In the genomic region with DNA sequence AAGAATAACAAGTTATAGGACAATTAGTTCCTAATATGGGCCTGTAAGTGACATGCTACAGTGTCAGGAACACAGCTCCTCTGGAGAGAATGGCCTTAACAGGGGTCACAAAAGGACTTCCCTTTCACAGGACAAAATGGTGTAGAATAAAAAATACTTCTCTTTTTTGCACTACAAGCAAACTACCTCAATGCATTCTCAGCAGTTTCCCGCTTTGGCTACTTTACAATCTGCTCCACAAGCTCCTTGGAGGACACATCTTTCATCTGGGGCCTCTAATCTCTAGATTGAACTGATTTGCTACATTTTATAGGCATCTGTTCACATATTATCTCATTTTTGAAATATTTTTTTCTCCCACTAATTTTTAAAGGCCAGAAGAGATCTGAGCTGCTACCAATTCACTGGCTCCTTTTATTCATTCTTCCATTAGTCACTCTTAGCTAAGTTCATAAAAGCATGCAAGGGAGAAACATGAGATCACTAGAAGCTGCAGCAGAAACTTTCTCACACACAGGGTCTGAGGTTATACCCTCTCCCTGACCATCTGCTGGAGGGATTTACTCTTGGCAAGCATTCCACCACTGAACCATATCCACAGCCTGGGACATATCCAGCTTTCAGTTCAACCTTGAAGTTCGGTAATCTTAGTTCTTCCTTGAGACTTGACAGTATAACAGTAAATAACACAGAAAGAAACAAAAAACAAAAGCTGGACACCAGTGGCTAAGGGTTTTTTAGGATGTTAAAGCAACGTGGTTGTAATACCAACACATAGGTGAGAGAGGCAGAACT, we compare ENCODE assay signal across 8 mouse cellular contexts. TPM values are rescaled to one million over a fixed set of nuclear protein-coding genes. Genes with fewer than 3 reads are reported as not detected.
A peak's percentile ranks its signal among the peaks of the same experiment; 100 is the strongest.
DNase-seq lines count a peak whose midpoint lies in the region; ATAC-seq and TF ChIP-seq lines count a peak whose summit lies in the region.

No protein-coding gene starts in this region.

- no peak overlapping the region for H3K27ac ChIP-seq in forebrain, embryonic 14.5 days (ENCODE audit: low read depth, low read length)
- H3K27ac ChIP-seq in liver, embryonic 14.5 days, result no peak overlapping the region

- TF ChIP-seq EP300 in liver, embryonic 14.5 days (IDR thresholded peaks at IDR 0.05; ENCODE audit: low read depth), result no peak

- H3K4me3 ChIP-seq in forebrain, embryonic 14.5 days (ENCODE audit: low read depth, low read length), result peak overlapping the region; percentile 71; the same call in 1 of the 2 replicates
- peak overlapping the region; percentile 84 to 92 for H3K4me3 ChIP-seq in liver, embryonic 14.5 days (ENCODE audit: insufficient read depth in 1 of 2, low read depth in 2 of 2, low read length in 2 of 2)

- H3K27me3 ChIP-seq in forebrain, embryonic 14.5 days (replicated peaks; ENCODE audit: control insufficient read depth, insufficient read depth, low read length), result no peaks in the 10 kb centered on the region
- H3K27me3 ChIP-seq in liver, embryonic 14.5 days (ENCODE audit: control insufficient read depth, insufficient read depth, low read length), result no peaks in the 10 kb centered on the region

- H3K36me3 ChIP-seq in forebrain, embryonic 14.5 days (ENCODE audit: control insufficient read depth, insufficient read depth, low read length), result 0 out of 2 replicates have a peak, but pooled peaks cover 4% of the 10 kb centered on the region
- H3K36me3 ChIP-seq in liver, embryonic 14.5 days (replicated peaks; ENCODE audit: control insufficient read depth, insufficient read depth, low read depth), result peaks cover 4% of the 10 kb centered on the region; the same call in 1 of the 2 replicates

- no peaks in the 10 kb centered on the region for H3K9me3 ChIP-seq in forebrain, embryonic 14.5 days (replicated peaks; ENCODE audit: control insufficient read depth, low read length)
- H3K9me3 ChIP-seq in liver, embryonic 14.5 days (ENCODE audit: control insufficient read depth, low read length), result no peaks in the 10 kb centered on the region; the same call in 1 of the 2 replicates

- peak overlapping the region; percentile 74 for H3K4me2 ChIP-seq in forebrain, embryonic 14.5 days (ENCODE audit: low read length)
- H3K4me2 ChIP-seq in liver, embryonic 14.5 days (ENCODE audit: low read depth), result peak overlapping the region; percentile 92

- H3K4me1 ChIP-seq in forebrain, embryonic 14.5 days (ENCODE audit: control insufficient read depth, insufficient read depth, low read length), result peaks cover 9% of the 10 kb centered on the region
- peaks cover 13 to 18% of the 10 kb centered on the region in 2 experiments for H3K4me1 ChIP-seq in liver, embryonic 14.5 days (replicated peaks; ENCODE audit: control insufficient read depth in 2 of 2, insufficient read depth in 2 of 2, low read length in 1 of 2)

- no peak for TF ChIP-seq CTCF in liver, embryonic 14.5 days (IDR thresholded peaks at IDR 0.05; ENCODE audit: low read depth)

- DNase-seq in cerebellum, postnatal 10 days, result peak; percentile 19 to 28
- DNase-seq in cerebellum, adult 8-10 months, result no peak
- peak; percentile 17 for DNase-seq in 3T3-L1 (ENCODE audit: low read depth, low spot score)
- DNase-seq in forebrain, embryonic 14.5 days (ENCODE audit: low spot score), result no peak
- DNase-seq in liver, embryonic 14.5 days (ENCODE audit: low read depth in 3 of 3, low spot score in 3 of 3), result no peak
- DNase-seq in T-cell, adult 2 months (ENCODE audit: low spot score), result no peak
- no peak for DNase-seq in ovary, postnatal 14 days (ENCODE audit: low spot score)

- H3K9ac ChIP-seq in forebrain, embryonic 14.5 days (ENCODE audit: low read length), result peak overlapping the region; percentile 78; the same call in 1 of the 2 replicates
- peak overlapping the region; percentile 75 for H3K9ac ChIP-seq in liver, embryonic 14.5 days (replicated peaks)

- WGBS in forebrain, embryonic 14.5 days, result 68% methylated on average over 3 of the region's 3 CpGs
- WGBS in liver, embryonic 14.5 days (ENCODE audit: insufficient replicate concordance), result 50% methylated on average over 3 of the region's 3 CpGs

- no peak for ATAC-seq in forebrain, embryonic 14.5 days
- ATAC-seq in liver, embryonic 14.5 days (ENCODE audit: insufficient read depth), result no peak
- ATAC-seq in cerebellum, adult (ENCODE audit: insufficient number of reproducible peaks, low FRiP score, low TSS enrichment), result no peak

RNA-seq across cellular contexts. Expression of a gene that starts 1.8 kb away (rescaled TPM):
- polyA plus RNA-seq in forebrain, embryonic 14.5 days (2014; fragmentation: Nextera tagmentation; extraction: Ambion mirVana), result 7.4 TPM in 2 replicates
- 3.5 and 4.0 TPM in 2 replicates for polyA plus RNA-seq in liver, embryonic 14.5 days (2012; rRNA removed)
- 9.6 and 11.7 TPM in 2 replicates for polyA plus RNA-seq in liver, embryonic 14.5 days (2014; fragmentation: Nextera tagmentation; extraction: Ambion mirVana)

Comparison
In these comparisons a context has a peak if more than half of its experiments do, and no peak if none do; other contexts are left out.
1. DNase-seq: peak in cerebellum, postnatal 10 days (2 of 2) and 3T3-L1 (single experiment); none in cerebellum, adult 8-10 months (single experiment), forebrain, embryonic 14.5 days (single experiment), liver, embryonic 14.5 days (0 of 3), T-cell, adult 2 months (single experiment) and ovary, postnatal 14 days (single experiment).